Mouse (Mus musculus): ENCODE data around the gene Ulk4.

Ulk4 gene

DNA sequence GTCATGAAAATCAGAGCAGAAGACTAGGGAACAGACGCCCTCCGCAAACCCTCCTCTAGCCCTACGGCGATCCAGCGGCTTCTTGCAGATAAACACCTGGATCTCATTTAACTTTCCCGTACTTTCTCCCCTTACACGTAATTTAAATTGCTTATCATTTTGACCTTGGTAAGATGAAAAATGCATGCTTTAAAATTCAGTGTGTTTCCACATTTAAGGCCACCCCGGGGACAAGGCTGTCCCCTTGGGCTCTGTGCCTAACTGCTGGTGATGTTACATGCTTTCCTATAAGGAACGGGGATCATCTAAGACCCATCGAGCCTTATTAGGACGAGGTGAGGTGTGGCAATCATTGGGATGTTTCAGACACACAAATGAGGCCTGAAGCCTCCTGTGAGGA lies 256.6 kb downstream of the Ulk4 start:
- no peak for DNase-seq (ENCODE audit: low read depth, low spot score)

DNA sequence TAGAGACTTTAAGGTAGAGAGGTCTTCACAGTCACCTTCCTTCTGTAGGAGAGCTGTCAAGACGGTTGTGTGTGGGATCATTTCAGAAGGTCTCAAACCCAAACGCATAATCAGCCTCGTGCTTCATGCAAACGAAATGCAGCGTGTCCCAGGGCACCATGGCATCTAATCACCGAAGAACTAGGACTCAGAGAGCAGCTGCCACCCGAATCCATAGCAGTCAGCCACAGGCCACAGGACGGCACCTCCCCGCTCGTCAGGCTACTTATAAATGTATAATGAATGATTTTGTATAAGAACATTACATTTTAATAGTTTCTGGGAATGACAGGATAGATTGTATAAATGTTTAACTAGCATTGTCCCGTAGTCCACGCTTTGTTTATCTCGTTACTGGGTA lies 257.1 kb downstream of the Ulk4 start:
- DNase-seq (ENCODE audit: low read depth, low spot score): no peak

DNA sequence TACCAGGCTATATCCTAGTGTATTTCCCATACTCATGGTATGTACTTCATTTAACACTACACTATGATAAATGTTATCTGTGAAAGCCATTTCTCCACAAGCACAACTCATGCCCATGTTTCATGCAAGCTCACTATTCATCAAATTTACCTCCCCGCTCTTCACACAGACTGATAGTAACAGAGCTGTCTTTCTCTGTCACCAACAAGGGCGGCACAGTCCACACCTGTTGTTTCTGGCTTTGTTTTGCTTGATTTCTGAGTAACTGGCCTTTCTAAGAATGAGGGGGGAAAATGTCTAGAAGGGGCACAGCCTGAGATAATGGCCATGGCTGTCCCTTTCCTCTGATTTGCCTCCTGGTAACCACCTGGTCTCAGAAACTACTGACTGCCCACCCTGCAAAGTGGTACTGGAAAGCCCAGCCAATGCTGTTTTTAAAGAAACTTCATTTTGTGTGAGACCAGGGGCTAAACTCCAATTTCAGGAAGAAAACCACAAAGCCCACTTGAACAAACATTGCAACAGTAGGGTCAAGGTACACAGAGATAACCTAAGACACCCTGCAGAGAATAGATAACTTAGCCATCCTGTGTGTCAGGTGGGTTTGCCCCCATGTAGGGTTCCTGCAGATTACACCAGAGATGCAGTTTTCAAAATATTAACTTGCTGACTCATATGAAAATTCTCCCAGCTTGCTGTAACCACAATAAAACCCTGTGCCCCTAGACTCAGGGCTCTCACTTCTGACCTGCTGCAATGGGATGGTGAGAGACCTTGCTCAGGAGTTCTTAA lies 258.3 kb downstream of the Ulk4 start:
- DNase-seq (ENCODE audit: low read depth, low spot score): no peak

DNA sequence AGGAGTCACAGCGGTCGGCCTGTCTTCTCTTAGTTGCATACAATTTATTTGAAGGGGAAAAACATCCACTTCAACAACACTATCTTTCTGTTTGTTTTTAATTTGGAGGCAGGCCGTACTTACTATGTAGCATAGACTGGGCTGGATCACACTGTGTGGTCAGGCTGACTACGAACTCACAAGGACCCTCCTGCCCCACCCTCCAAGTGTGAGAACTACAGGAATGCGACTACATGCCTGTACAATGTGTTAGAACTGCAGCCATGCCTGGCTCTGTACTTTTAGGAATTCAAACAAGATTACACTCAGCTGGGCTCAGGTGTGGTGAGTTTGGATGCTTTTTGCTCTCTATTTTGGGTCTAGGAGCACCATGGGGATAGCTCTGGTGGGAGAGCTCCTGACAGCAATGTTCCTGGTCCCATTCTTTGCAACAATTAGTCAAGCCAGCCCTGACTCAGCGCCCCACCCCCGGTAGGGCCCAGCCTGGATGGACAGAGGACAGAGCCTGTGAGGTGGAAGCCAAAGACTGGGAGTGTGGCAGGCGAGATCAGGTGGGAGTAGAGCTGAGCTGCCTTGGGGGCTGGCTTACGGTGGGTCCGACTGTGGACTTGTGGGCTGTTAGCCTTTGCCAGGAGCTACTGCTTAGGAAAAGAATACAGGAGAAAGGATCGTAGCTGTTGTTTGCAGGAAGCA lies 261.0 kb downstream of the Ulk4 start:
- no peak for DNase-seq (ENCODE audit: low read depth, low spot score)

DNA sequence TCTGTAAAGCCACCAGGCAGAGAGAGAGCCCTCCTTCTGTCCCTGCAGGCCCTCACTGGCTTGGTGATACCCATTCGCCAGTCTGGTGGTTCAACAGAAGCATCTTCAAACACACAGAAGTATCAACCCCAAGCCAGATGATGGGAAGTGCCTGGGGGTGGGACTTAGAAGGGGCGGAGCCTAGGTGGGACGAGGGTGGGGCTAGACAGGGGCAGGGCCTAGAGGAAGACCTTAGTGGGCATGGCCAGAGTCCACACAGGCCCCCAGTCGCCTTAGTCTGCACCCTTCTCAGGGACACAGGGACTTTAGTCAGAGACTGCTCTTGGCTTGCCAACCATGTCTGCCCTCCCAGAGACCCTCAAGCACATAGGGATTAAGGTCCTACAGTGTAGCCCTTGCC lies 265.5 kb downstream of the Ulk4 start:
- no peak for DNase-seq (ENCODE audit: low read depth, low spot score)

DNA sequence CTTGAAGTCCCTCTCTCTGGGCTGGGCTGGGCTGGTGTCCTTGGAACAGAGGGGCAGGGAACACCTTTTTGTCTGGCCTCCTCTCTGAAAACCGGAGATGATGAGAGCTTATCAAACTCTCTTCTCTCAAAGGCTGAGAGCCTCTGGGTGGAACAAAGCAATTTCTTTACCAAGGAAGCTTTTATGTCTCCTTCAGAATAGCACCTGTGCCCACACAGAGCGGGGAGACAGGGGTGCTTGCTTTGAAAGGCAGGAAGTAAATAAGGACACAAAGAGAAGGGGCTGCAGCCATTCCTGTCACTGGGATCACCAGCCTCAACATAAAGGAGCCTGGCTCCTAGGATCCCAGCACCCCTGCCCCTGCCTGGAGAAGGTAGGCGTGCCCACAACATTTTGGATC lies 266.5 kb downstream of the Ulk4 start:
- DNase-seq (ENCODE audit: low read depth, low spot score): no peak

DNA sequence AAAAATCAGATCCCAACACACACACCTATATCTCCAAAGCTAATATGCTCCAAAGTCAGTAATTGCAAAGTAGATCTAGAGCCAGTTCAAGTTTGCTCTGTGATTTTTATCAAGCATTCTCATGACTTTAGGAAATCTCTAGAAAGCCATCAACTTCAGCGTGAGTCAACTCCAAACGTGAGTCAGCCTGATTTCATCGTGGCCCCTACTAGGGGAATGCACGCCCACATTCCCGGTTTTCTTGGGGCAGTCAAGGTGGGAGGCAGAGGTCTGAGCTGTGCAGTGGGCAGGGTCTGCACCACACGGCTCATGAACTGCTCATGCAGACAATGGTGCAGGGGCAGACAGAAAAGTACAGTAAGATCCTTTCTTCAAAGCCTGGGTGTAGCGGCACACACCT lies 271.0 kb downstream of the Ulk4 start:
- DNase-seq (ENCODE audit: low read depth, low spot score): peak; percentile 38

DNA sequence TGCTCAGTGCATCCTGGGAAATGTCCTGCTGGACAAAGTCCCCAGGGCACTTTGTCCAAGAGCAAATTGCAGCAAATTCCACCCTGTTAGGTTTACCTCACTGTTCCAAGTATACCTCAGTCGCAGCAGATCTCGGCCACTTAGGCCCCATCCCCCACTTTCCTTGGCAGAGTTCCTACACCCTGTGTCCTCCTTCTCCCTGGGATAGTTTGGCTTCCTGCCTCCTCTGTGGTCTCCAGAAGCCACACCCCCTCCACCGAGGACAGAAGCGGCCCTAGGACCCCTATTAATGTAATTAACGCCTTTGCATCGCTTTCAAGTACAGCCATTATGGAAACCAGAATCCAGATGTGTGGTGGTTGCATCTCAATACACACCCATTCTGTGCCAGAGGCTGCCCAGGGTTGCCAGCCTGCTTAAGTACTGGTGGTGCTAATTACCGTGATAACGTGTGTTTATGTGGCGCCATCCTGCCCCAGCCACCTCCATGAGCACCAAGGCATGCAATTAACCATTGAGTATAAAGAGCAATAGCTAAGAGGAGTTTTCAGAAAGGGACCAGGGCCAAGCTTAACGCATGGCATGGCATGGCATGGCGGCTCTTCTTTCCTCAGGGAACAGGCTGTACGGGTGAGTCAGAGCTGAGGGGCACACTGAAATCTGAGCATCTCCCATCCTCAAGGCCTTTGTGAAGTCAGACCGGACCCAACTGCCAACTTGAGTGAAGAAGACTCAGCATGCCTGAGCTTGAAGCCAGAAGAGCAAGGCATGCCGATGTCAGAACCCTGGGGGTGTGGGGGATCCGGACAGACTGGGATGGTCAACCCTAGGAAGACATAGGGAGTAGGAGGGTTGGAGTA lies 275.1 kb downstream of the Ulk4 start:
- no peak for DNase-seq (ENCODE audit: low read depth, low spot score)

DNA sequence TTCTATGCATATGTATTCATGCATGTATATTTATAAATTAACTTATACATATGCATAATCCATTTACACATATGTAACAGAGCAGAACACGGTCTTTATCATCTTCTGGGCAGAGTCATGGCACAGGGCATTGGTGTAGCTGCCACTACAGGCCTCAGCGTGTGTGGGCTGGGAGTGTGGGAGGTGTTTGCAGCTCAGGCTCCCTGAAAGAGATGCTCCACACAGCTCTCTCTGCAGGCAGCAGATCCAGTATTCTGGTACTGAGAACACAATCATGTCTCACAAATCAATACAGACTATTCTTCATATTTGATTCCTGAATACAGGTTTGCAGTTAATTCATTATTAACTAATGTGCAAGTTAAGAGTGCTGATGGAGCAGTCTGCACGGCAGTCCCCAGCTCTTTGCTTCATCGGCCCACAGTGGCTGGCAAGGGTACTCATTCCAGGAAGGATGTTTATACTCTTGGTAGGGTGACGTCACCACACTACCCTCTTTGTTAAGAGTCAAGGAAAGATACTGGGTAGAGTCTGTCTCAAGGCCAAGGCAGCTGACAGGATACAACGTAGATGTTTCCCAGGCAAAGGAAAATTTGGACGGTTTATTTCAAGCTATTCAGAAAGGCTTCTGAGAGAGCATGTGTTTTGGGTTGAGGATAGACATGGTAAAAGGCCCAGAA lies 276.2 kb downstream of the Ulk4 start:
- peak; percentile 74 for DNase-seq (ENCODE audit: low read depth, low spot score)

DNA sequence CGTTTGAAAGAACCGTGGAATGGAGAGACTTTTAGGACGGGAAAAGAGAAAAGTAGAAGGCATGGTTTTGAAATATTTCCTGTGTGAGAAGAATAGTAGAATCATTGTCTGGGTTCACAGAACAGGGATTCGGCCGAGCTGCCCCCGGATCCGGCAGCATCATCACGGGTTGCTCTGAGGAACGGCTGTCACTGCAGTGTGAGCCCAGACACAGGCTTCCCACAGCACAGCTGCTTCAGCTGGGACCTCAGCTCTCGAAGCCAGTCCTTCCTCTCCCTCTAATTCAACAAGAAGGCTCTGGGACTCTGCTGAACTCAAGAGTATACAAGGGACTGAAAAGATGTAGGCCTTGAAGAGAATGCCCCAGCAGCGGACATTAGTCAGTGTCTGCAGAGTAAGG lies 278.3 kb downstream of the Ulk4 start:
- peak; percentile 65 for DNase-seq (ENCODE audit: low read depth, low spot score)

DNA sequence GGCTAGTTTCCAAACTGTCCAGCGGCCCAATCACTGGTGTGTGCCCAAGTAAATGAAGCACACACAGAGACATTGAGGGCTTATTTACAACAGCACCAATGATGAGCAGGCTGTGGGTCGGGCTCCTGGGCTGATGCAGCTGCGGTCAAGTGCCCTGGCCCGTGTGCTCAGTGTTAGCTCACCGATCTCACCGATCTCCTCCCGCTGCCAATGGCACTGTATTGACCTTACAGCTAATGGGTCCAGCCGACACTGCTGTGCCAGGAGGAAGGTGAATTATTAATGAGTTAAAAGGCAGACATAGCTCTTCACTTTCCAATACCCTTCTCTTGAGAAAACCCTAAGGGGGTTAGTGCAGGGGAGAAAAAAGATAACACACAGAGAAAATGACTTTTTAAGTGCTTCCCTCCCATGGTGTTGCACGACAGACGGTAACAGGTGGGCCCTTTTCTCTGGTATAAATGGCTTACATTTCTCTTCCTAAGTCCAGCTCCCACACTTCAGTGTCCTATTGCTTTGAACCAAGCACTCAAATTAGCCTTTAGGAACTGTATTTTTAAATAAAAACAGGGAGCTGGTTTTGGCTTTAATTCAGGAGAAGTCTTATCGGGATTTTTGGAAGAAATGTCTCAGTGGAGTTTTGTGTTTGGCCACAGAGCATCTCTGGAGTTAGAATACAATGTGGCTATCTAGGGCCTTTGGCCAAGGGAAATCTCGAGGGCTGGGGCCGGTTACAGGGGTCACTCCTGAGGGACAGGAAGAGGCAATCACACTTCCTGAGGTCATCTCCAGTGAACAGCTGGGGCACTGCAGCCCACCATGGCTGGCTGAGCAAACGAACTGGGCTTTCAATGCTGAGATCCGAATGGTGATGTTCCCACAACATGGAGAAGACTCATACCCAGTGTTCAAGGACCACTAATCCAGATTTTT lies 282.5 kb downstream of the Ulk4 start:
- DNase-seq (ENCODE audit: low read depth, low spot score): no peak

DNA sequence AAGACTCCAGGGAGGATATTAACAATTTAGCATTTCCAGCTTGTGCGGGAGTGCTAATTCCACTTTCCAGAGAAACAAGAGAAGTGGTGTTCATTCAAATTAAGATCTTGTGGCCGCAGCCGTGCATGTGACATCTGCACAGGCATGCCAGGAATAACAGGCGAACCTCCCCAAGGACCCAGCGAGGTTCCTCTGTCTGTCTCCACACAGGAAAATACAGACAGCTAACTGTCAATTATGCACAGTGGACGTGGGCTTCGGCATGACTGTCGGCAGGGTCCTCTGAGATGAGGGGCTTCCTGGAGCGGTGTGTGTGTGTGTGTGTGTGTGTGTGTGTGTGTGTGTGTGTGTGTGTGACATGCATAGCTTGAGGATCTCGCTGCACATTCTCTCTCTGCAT lies 284.0 kb downstream of the Ulk4 start:
- no peak for DNase-seq (ENCODE audit: low read depth, low spot score)

DNA sequence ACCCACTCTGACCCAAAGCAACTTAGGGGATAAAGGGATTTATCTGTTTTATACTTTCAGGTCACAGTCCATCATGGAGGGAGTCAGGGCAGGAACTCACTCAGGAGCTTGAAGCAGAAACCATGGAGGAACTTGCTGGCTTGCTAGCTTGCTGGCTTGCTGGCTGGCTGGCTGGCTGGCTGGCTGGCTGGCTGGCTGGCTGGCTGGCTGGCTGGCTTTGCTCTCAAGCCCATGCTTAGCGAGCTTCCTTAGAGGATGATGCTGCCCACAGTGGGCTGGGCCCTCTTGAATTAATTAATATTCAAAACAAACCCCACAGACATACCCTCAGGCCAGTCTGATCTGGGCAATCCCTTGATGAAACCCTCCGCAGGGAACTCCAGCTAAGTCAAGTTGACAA lies 285.2 kb downstream of the Ulk4 start:
- no peak for DNase-seq (ENCODE audit: low read depth, low spot score)

DNA sequence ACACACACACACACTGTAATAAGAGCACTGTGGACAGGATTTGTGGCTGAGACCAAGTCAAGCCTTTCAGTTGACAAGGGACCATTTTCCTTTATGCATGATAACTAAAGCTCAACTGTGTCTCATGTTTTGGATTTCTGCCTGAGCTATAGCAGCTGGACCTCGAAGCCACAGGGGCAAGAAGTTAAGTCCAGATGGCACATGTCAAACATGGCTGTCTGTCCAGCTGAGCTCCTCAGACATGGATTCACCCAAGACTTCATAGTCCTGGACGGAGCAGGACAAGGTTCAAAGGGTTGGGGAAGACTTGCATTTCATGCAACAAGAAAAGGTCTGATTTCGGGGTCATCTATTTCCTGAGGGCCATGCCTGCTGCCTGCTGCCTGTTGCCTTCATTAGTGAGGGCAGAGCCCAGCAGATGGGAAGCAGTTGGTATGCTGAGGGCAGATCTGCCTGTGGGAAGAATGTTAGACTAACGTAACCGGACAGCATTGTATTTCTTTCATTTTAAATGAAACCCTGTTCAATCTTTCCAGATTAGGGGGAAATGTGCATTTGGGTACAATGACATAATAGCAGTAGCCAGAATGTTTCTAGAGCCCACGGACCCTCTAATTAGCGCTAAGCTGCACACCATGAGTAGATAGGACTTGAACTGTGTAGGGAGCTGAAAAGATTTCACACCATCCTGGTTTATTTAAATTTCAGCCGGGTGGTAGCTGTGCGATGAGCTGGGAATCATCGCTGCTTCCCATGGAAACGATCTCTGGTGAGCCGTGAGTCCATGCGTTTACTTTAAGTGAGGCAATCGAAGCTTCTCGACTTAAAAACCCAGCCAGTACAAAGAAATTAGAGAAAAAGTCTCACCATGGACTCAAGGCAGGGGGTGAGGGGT lies 286.9 kb downstream of the Ulk4 start:
- no peak for DNase-seq (ENCODE audit: low read depth, low spot score)

DNA sequence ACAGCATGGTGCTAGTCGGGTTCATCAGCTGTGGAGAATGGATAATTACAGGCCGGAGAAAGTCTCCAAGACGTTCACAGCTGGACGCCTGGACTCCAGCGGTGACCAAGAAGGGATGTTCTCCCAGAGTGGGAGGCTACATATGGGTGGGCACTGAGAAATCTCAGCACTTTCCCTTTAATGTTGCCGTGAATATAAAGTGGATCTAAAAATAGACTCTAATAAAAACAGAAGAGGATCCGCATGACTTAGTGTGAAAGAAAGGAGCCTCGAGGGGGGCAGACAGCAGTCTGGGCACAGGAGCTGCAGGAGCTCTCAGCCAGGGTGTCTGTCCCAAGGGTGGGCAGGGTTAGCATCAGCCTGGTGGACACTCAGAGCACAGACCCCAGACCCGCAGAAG lies 288.9 kb downstream of the Ulk4 start:
- DNase-seq (ENCODE audit: low read depth, low spot score): no peak

DNA sequence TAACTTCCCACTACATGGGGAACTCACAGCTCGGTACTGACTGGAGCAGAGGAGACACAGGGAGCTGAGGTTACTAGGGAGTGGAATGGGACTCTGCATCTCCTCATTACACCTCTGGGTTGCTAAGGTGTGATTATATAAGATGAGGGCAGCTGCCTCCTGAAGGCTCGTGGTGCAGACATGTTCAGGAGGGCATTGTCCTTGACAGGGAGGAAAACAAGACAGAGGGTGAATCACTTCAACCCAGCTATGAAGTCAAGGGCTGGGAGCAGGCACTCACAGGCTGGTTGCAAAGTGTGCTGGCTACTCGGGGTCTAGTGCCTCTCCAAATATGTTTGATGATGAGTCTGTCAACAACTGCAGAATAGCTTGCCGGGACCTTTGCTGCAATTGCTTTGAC lies 290.0 kb downstream of the Ulk4 start:
- no peak for DNase-seq (ENCODE audit: low read depth, low spot score)

DNA sequence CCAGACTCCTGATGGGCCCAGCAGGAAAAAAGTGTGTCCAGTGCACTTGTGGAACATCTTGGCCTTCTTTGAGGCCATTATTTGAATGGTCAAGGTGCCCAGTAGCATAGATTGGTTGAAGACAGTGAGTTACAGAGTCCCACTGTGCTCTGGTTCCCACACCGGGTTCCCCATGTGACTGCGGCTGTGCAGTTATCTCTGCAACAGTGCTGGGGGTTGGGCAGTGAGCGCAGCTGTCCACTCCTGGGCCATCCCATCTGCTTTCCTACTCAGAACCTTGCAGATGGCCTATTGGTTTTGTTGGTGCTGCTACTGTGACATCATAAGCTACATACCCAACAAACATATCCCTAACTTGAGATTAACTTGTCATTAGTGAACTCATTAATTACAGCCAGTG lies 290.7 kb downstream of the Ulk4 start:
- DNase-seq (ENCODE audit: low read depth, low spot score): no peak

DNA sequence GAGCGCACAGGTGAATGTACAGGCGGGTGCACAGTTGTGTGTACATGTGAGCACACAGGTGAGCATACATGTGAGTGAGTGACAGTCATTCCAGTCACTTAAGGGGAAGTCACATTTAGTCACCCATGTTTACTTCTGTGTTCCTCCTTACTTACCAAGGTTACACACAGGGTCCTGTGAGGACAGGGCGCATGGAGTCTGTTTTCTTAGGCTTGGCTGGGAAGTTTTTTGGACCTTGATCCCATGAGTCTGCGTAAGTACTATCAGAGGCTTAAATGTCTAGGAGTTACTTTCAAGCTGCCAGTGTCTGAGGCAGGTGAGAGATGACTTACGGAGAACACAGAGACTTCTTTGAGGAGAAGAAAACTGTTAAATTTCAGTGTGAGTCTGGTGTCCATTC lies 291.5 kb downstream of the Ulk4 start:
- no peak for DNase-seq (ENCODE audit: low read depth, low spot score)

DNA sequence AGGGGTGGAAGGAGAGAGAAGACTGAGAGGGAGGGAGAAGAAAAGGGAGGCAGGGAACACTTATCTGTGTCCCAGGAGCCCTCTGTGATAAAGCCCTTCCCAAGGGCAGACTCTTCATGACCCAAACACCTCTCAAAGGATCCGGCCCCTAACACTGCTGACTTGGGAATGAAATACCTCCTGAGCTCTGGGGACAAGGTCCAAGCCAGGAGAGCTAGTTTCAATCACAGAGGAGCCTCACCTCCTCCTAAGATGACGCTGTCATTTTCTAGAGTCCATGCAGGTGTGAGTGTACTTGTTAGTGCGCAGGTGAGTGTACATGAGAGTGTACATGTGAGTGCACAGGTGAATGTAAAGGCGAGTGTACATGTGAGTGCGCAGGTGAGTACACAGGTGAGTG lies 292.0 kb downstream of the Ulk4 start:
- no peak for DNase-seq (ENCODE audit: low read depth, low spot score)

DNA sequence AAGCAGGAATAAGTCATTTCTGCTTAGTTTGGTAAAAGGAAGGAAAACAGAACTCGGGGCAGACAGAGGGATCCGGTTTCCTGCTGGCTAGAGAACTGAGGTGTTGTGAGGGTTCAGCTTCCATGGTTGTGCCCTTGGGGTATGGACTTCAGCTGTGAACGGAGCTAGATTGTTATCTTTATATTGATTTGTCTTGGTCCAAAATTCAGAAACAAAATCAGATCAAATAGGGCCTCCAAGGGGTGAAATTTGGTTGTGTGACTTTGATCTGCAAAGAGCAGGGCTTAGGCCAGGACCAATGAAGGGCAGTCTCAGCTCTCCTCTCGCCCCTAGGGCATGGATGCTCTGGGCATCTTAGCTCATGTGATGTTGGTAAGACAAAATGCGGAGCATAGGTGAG lies 292.5 kb downstream of the Ulk4 start:
- DNase-seq (ENCODE audit: low read depth, low spot score): no peak

Data from brain, adult 2 months (tissue).